Mouse (Mus musculus) hindbrain, embryonic 14.5 days (tissue): Measurements from ENCODE around the gene AU040320. TPM values are rescaled to one million over a fixed set of nuclear protein-coding genes. Genes with fewer than 3 reads are reported as not detected.

Source experiments
- ATAC-seq: fragments of 200-750 bp; cut with Nextera tagmentation; 2 replicates; pipeline ENCODE4 v1.8.0; 2017; ENCODE audit warnings: moderate number of reproducible peaks, mild to moderate bottlenecking, moderate TSS enrichment, moderate library complexity; ENCODE audit not compliant: low FRiP score
- DNase-seq: peaks from one replicate; pipeline ENCODE4 v3.0.0-alpha.2; 2015; ENCODE audit warnings: low spot score
- H3K27ac ChIP-seq: fragments of 300-500 bp; sonication (generic); 2 replicates; pipeline ENCODE4 v1.5.1; 2014; ENCODE audit warnings: mild to moderate bottlenecking, moderate library complexity
- H3K27me3 ChIP-seq: fragments of 300-500 bp; sonication (generic); 2 replicates; pipeline ENCODE4 v1.6.1; 2014; ENCODE audit warnings: mild to moderate bottlenecking, low read length, mixed read lengths; ENCODE audit not compliant: control insufficient read depth, insufficient read depth
- H3K36me3 ChIP-seq: fragments of 300-500 bp; sonication (generic); replicated peaks from 2 replicates; pipeline ENCODE4 v1.6.1; 2014; ENCODE audit not compliant: control insufficient read depth, insufficient read depth
- H3K4me1 ChIP-seq: fragments of 300-500 bp; sonication (generic); replicated peaks from 2 replicates; pipeline ENCODE4 v1.6.1; 2014; ENCODE audit warnings: antibody characterized with exemption, low read length, mixed read lengths; ENCODE audit not compliant: control insufficient read depth, insufficient read depth
- H3K4me2 ChIP-seq: fragments of 300-500 bp; sonication (generic); replicated peaks from 2 replicates; pipeline ENCODE4 v1.6.1; 2014; ENCODE audit warnings: mild to moderate bottlenecking, moderate library complexity
- H3K4me3 ChIP-seq: fragments of 300-500 bp; sonication (generic); replicated peaks from 2 replicates; pipeline ENCODE4 v1.5.1; 2014; ENCODE audit warnings: mild to moderate bottlenecking, low read length
- H3K9ac ChIP-seq: fragments of 300-500 bp; sonication (generic); 2 replicates; pipeline ENCODE4 v1.6.1; 2014
- H3K9me3 ChIP-seq: fragments of 300-500 bp; sonication (generic); 2 replicates; pipeline ENCODE4 v1.6.1; 2016; ENCODE audit warnings: low read length; ENCODE audit not compliant: control insufficient read depth
- WGBS: fragments of 180-500 bp; shearing (Covaris S2); extraction: QIAGEN DNeasy Blood & Tissue Kit; methylation state at CpG from one replicate; pipeline ENCODE4 v1.1.7; 2014; 5-methylcytosine and 5-hydroxymethylcytosine counted together
- polyA plus RNA-seq: library from polyadenylated mRNA; unstranded; fragments of >200 nt; fragmentation: Nextera tagmentation; extraction: Ambion mirVana; gene quantifications from 2 replicates; pipeline ENCODE4 v1.2.1, GENCODE M21; 2014

Gene AU040320
- polyA plus RNA-seq, 1 experiment from 2014 or later = 37.3 TPM

GRCm38 (mm10) chr4:126805741-126806140 lies 52.4 kb downstream of the AU040320 start:
- no peaks in the 10 kb centered on the region for H3K36me3 ChIP-seq
- no peaks in the 10 kb centered on the region for H3K27me3 ChIP-seq
- DNase-seq (no peak), ATAC-seq (no peak)
- H3K9ac ChIP-seq = no peak overlapping the region
- H3K27ac ChIP-seq = no peak overlapping the region
- H3K4me3 ChIP-seq = no peak overlapping the region
- no peak overlapping the region for H3K4me2 ChIP-seq
- no peaks in the 10 kb centered on the region for H3K4me1 ChIP-seq
- WGBS = 66% methylated on average over 4 of the region's 4 CpGs
- H3K9me3 ChIP-seq = no peaks in the 10 kb centered on the region

GRCm38 (mm10) chr4:126806692-126807427 lies 53.5 kb downstream of the AU040320 start:
- Histone ChIP-seq H3K27ac (no peak overlapping the region), H3K4me3 (no peak overlapping the region), H3K9ac (no peak overlapping the region), H3K4me2 (no peak overlapping the region), H3K9me3 (no peaks in the 10 kb centered on the region), H3K27me3 (no peaks in the 10 kb centered on the region), H3K36me3 (no peaks in the 10 kb centered on the region), H3K4me1 (no peaks in the 10 kb centered on the region)
- ATAC-seq (no peak), DNase-seq (no peak)
- WGBS = 94% methylated on average over 7 of the region's 7 CpGs

GRCm38 (mm10) chr4:126810566-126810965 lies 57.2 kb downstream of the AU040320 start:
- H3K4me2 ChIP-seq = no peak overlapping the region
- 98% methylated on average over 3 of the region's 3 CpGs for WGBS

GRCm38 (mm10) chr4:126813212-126813611 lies 59.9 kb downstream of the AU040320 start:
- H3K4me2 ChIP-seq = no peak overlapping the region
- H3K27ac ChIP-seq = no peak overlapping the region
- no peak for ATAC-seq
- DNase-seq = no peak
- H3K9me3 ChIP-seq = no peaks in the 10 kb centered on the region
- H3K36me3 ChIP-seq = peaks cover 27% of the 10 kb centered on the region
- H3K4me1 ChIP-seq = no peaks in the 10 kb centered on the region
- no peak overlapping the region for H3K4me3 ChIP-seq
- no peak overlapping the region for H3K9ac ChIP-seq
- H3K27me3 ChIP-seq = no peaks in the 10 kb centered on the region
- WGBS = 88% methylated on average over 5 of the region's 5 CpGs

More at GRCm38 (mm10) chr4:126810566-126810965, 57.2 kb downstream of the AU040320 start:
- Histone ChIP-seq H3K4me1 (no peaks in the 10 kb centered on the region), H3K4me3 (no peak overlapping the region), H3K27ac (no peak overlapping the region), H3K9me3 (no peaks in the 10 kb centered on the region), H3K27me3 (no peaks in the 10 kb centered on the region), H3K9ac (no peak overlapping the region), H3K36me3 (peaks cover 15% of the 10 kb centered on the region; the same call in 1 of the 2 replicates)
- DNase-seq = no peak
- no peak for ATAC-seq

- no peak overlapping the region for H3K4me2 ChIP-seq
- no peak overlapping the region for H3K4me3 ChIP-seq
- H3K9ac ChIP-seq = no peak overlapping the region
- WGBS = 75% methylated on average over 5 of the region's 5 CpGs
- no peaks in the 10 kb centered on the region for H3K4me1 ChIP-seq
- DNase-seq = no peak
- H3K27me3 ChIP-seq = no peaks in the 10 kb centered on the region
- H3K9me3 ChIP-seq = no peaks in the 10 kb centered on the region
- peaks cover 41% of the 10 kb centered on the region for H3K36me3 ChIP-seq
- H3K27ac ChIP-seq = no peak overlapping the region
- no peak for ATAC-seq
Measured at GRCm38 (mm10) chr4:126814854-126815253, 61.5 kb downstream of the AU040320 start.

GRCm38 (mm10) chr4:126822891-126823882 lies 69.8 kb downstream of the AU040320 start:
- DNase-seq (no peak), ATAC-seq (peak; percentile 68; the same call in 1 of the 2 replicates)
- Histone ChIP-seq H3K9ac (no peak overlapping the region), H3K27ac (peak overlapping the region; percentile 38; the same call in 1 of the 2 replicates), H3K36me3 (peaks cover 27% of the 10 kb centered on the region), H3K4me2 (no peak overlapping the region), H3K4me1 (no peaks in the 10 kb centered on the region), H3K9me3 (no peaks in the 10 kb centered on the region), H3K27me3 (no peaks in the 10 kb centered on the region), H3K4me3 (no peak overlapping the region)
- 56% methylated on average over 9 of the region's 9 CpGs for WGBS

GRCm38 (mm10) chr4:126823917-126824316 lies 70.6 kb downstream of the AU040320 start:
- Histone ChIP-seq H3K4me3 (no peak overlapping the region), H3K36me3 (peaks cover 25% of the 10 kb centered on the region), H3K9ac (no peak overlapping the region), H3K9me3 (no peaks in the 10 kb centered on the region), H3K4me1 (no peaks in the 10 kb centered on the region), H3K27me3 (no peaks in the 10 kb centered on the region), H3K4me2 (no peak overlapping the region), H3K27ac (no peak overlapping the region; the same call in 1 of the 2 replicates)
- DNase-seq (no peak), ATAC-seq (no peak)
- 86% methylated on average over 5 of the region's 5 CpGs for WGBS

- Histone ChIP-seq H3K27me3 (no peaks in the 10 kb centered on the region), H3K9ac (no peak overlapping the region), H3K9me3 (no peaks in the 10 kb centered on the region), H3K4me1 (no peaks in the 10 kb centered on the region), H3K4me3 (no peak overlapping the region), H3K36me3 (peaks cover 62% of the 10 kb centered on the region), H3K4me2 (no peak overlapping the region), H3K27ac (no peak overlapping the region)
- ATAC-seq (no peak), DNase-seq (no peak)
- over 99% methylated on average over 5 of the region's 5 CpGs for WGBS
Measured at GRCm38 (mm10) chr4:126831122-126831521, 77.8 kb downstream of the AU040320 start.

- H3K4me1 ChIP-seq = no peaks in the 10 kb centered on the region
- no peak for ATAC-seq
- H3K36me3 ChIP-seq = peaks cover 70% of the 10 kb centered on the region
- WGBS = 89% methylated on average over 7 of the region's 7 CpGs
- no peaks in the 10 kb centered on the region for H3K9me3 ChIP-seq
- no peak overlapping the region for H3K27ac ChIP-seq
- H3K4me2 ChIP-seq = no peak overlapping the region
- no peak overlapping the region for H3K9ac ChIP-seq
- H3K4me3 ChIP-seq = no peak overlapping the region
- no peak for DNase-seq
- H3K27me3 ChIP-seq = no peaks in the 10 kb centered on the region
Measured at GRCm38 (mm10) chr4:126838799-126839198, 85.5 kb downstream of the AU040320 start.
